9 mouse cellular contexts compared by ENCODE assay signal in genomic region chr19:36534011-36534765, GRCm38 (mm10). TPM values are rescaled to one million over a fixed set of nuclear protein-coding genes. Genes with fewer than 3 reads are reported as not detected.
A peak's percentile ranks its signal among the peaks of the same experiment; 100 is the strongest.
DNase-seq lines count a peak whose midpoint lies in the region; ATAC-seq lines count a peak whose summit lies in the region.
"Had no signal": no experiment of that assay in that cellular context is flagged by ENCODE, and none has a peak within 500 bp of the region (broad histone marks: within the 10 kb centered on the region; RNA-seq: fewer than 3 reads in every experiment).

No protein-coding gene starts in this region.

- no peak overlapping the region for H3K27ac ChIP-seq in liver, embryonic 13.5 days
- H3K27ac ChIP-seq in neural tube, embryonic 15.5 days (replicated peaks) = peak overlapping the region; percentile 78
- H3K27ac ChIP-seq: macrophage had no signal

- ATAC-seq in liver, embryonic 13.5 days (ENCODE audit: low read depth) = peak; percentile 31; the same call in 1 of the 2 replicates
- peak; percentile 71 for ATAC-seq in neural tube, embryonic 15.5 days (ENCODE audit: low FRiP score)
- no peak for ATAC-seq in erythroid progenitor cell, adult 5-6 weeks (replicated peaks; ENCODE audit: low FRiP score, poor library complexity, severe bottlenecking)

- H3K4me1 ChIP-seq in liver, embryonic 13.5 days (replicated peaks) = peaks cover 19% of the 10 kb centered on the region
- peaks cover 33% of the 10 kb centered on the region for H3K4me1 ChIP-seq in neural tube, embryonic 15.5 days

- H3K9me3 ChIP-seq in liver, embryonic 13.5 days (replicated peaks) = no peaks in the 10 kb centered on the region
- no peaks in the 10 kb centered on the region for H3K9me3 ChIP-seq in neural tube, embryonic 15.5 days (replicated peaks)

- no peak overlapping the region for H3K9ac ChIP-seq in liver, embryonic 13.5 days
- no peak overlapping the region for H3K9ac ChIP-seq in neural tube, embryonic 15.5 days (replicated peaks)

- peaks cover 13% of the 10 kb centered on the region for H3K27me3 ChIP-seq in liver, embryonic 13.5 days
- H3K27me3 ChIP-seq in neural tube, embryonic 15.5 days (replicated peaks) = no peaks in the 10 kb centered on the region

- WGBS in liver, embryonic 13.5 days (ENCODE audit: insufficient replicate concordance) = 16% methylated on average over 17 of the region's 17 CpGs
- WGBS in neural tube, embryonic 15.5 days = 17% methylated on average over 17 of the region's 17 CpGs

- no peak overlapping the region for H3K4me3 ChIP-seq in liver, embryonic 13.5 days (replicated peaks)
- H3K4me3 ChIP-seq in neural tube, embryonic 15.5 days (replicated peaks) = peak overlapping the region; percentile 5

- DNase-seq in ovary, postnatal 14 days (ENCODE audit: low spot score) = peak; percentile 9
- DNase-seq in ovary, adult 18-20 months (ENCODE audit: low spot score) = no peak
- DNase-seq in cerebellum, adult 9-10 months = peak; percentile 69
- peak; percentile 29 to 33 for DNase-seq in frontal cortex, postnatal 36 days (ENCODE audit: low spot score in 2 of 2)
- DNase-seq in kidney, adult 9 months = peak; percentile 24
- DNase-seq in liver, embryonic 13.5 days = no peak

- peak overlapping the region; percentile 30 for H3K4me2 ChIP-seq in liver, embryonic 13.5 days
- peak overlapping the region; percentile 50 for H3K4me2 ChIP-seq in neural tube, embryonic 15.5 days

- no peaks in the 10 kb centered on the region for H3K36me3 ChIP-seq in liver, embryonic 13.5 days
- no peaks in the 10 kb centered on the region for H3K36me3 ChIP-seq in neural tube, embryonic 15.5 days

RNA-seq across cellular contexts. Expression of gene Hectd2, which starts 20.3 kb away (rescaled TPM):
- 0.35 and 0.46 TPM in 2 replicates for polyA plus RNA-seq in liver, embryonic 13.5 days (2015; fragmentation: Nextera tagmentation; extraction: Ambion mirVana)
- 9.5 and 10.0 TPM in 2 replicates for polyA plus RNA-seq in neural tube, embryonic 15.5 days (2015; fragmentation: Nextera tagmentation; extraction: Ambion mirVana)
- 0.84 TPM in 1 of 2 replicates, not detected in the other for total RNA-seq in erythroid progenitor cell, adult 5-6 weeks (2015; ENCODE audit: low replicate concordance)
- total RNA-seq in erythroid progenitor cell, adult 5-6 weeks (2017; ENCODE audit: low replicate concordance) = 1.1 and 4.2 TPM in 2 replicates

Comparison
In these comparisons a context has a peak if more than half of its experiments do, and no peak if none do; other contexts are left out.
1. DNase-seq: peak in ovary, postnatal 14 days (single experiment), cerebellum, adult 9-10 months (single experiment), frontal cortex, postnatal 36 days (2 of 2) and kidney, adult 9 months (single experiment); none in ovary, adult 18-20 months (single experiment) and liver, embryonic 13.5 days (single experiment).